Mouse (Mus musculus) splenic B cell, adult 2 months (primary cell): ENCODE measurements around the gene Ahcy.
"Not testable (repeated sequence)": the region's sequence is repeated elsewhere in the genome, so short reads cannot be mapped to it uniquely, and the experiment has no call there.

Experiments used
- DNase-seq: peaks from one replicate; pipeline ENCODE4 v3.0.0-alpha.2; 2011; ENCODE audit warnings: low read depth, low spot score
- H3K27me3 ChIP-seq: 2 replicates; pipeline ENCODE4 v1.6.1; 2012; ENCODE audit warnings: mild to moderate bottlenecking, low read length, moderate library complexity, mixed read lengths; ENCODE audit not compliant: control insufficient read depth, poor library complexity, insufficient read depth, severe bottlenecking
- H3K36me3 ChIP-seq: 2 replicates; pipeline ENCODE4 v1.6.1; 2012; ENCODE audit warnings: mild to moderate bottlenecking, low read length, moderate library complexity, mixed read lengths; ENCODE audit not compliant: control insufficient read depth, poor library complexity, insufficient read depth, severe bottlenecking

Ahcy gene

GRCm38 (mm10) chr2:155051622-155052351 lies 22.5 kb downstream of the Ahcy start:
- H3K36me3 ChIP-seq: no peaks in the 10 kb centered on the region
- no peaks in the 10 kb centered on the region for H3K27me3 ChIP-seq
- DNase-seq: no peak

- Histone ChIP-seq H3K27me3 (no peaks in the 10 kb centered on the region), H3K36me3 (no peaks in the 10 kb centered on the region)
- DNase-seq: peak; percentile 98
Observed at GRCm38 (mm10) chr2:155050504-155051236, 23.6 kb downstream of the Ahcy start.

GRCm38 (mm10) chr2:155050108-155050503 lies 24.2 kb downstream of the Ahcy start:
- DNase-seq: no peak
- Histone ChIP-seq H3K27me3 (no peaks in the 10 kb centered on the region), H3K36me3 (no peaks in the 10 kb centered on the region)

- Histone ChIP-seq H3K36me3 (no peaks in the 10 kb centered on the region), H3K27me3 (no peaks in the 10 kb centered on the region)
- no peak for DNase-seq
Observed at GRCm38 (mm10) chr2:155047452-155048178, 26.7 kb downstream of the Ahcy start.

DNA sequence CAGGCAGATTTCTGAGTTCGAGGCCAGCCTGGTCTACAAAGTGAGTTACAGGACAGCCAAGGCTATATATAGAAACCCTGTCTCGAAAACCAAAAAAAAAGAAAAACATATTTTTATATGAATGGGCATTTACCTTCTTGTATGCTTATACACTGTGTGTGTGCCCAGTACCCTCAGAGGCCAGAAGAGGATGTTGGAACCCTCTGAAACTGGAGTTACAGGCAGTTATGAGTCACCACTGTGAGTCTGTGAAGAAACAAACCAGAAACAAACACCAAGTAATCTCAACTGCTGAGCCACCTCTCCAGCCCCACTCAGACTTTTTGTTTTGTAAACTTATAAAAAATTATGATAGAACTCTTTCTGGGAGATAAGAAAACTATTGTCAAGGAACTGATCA lies 27.5 kb downstream of the Ahcy start:
- DNase-seq: no peak
- Histone ChIP-seq H3K36me3 (no peaks in the 10 kb centered on the region), H3K27me3 (no peaks in the 10 kb centered on the region)

DNA sequence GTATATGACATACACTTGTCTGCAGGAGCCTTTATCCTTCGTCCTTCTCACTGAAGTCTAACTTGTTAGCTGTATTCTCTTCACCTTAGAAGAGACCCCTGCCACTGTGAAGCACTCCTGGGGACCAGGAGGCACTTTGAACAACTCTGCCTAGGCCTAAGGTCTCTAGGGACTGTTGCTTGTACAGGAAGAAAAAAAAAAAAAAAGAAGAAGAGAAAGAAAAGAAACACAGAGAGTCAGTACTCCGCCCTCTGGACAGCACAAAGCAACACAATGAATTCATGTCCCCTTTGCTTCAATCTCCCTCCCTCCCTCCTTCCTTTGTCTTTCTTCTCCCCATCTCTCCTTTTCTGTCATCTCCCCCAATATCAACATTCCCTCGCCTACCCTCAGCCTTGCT lies 29.2 kb downstream of the Ahcy start:
- no peaks in the 10 kb centered on the region for H3K36me3 ChIP-seq
- DNase-seq: no peak
- no peaks in the 10 kb centered on the region for H3K27me3 ChIP-seq

GRCm38 (mm10) chr2:155044542-155044941 lies 29.8 kb downstream of the Ahcy start:
- DNase-seq: no peak

DNA sequence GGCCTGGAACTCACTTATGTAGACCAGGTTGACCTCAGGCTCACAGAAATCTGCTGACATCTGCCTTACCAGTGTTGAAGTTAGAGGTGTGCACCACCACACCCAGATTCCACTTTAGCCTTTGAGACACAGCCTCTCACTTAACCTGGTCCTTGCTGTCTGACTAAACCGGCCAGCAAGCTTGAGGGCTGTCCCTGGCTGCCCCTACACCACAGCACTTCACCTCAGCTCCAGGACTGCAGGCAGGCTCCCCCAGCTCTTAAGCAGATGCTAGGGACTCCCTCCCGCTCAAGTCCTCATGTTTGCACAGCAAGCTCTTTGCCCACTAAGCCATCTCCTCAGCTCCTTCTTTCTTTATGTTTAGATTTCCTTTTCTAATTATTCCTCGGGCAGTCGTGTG lies 34.3 kb downstream of the Ahcy start:
- Histone ChIP-seq H3K27me3 (no peaks in the 10 kb centered on the region), H3K36me3 (no peaks in the 10 kb centered on the region)
- no peak for DNase-seq

More at GRCm38 (mm10) chr2:155044542-155044941, 29.8 kb downstream of the Ahcy start:
- no peaks in the 10 kb centered on the region for H3K27me3 ChIP-seq
- no peaks in the 10 kb centered on the region for H3K36me3 ChIP-seq

GRCm38 (mm10) chr2:155032938-155033710 lies 41.2 kb downstream of the Ahcy start:
- no peaks in the 10 kb centered on the region for H3K27me3 ChIP-seq
- no peak for DNase-seq
- H3K36me3 ChIP-seq: no peaks in the 10 kb centered on the region

- no peaks in the 10 kb centered on the region for H3K27me3 ChIP-seq
- DNase-seq: no peak
- no peaks in the 10 kb centered on the region for H3K36me3 ChIP-seq
Observed at GRCm38 (mm10) chr2:155030831-155031230, 43.5 kb downstream of the Ahcy start.

GRCm38 (mm10) chr2:155020247-155020826 lies 54.0 kb downstream of the Ahcy start:
- H3K36me3 ChIP-seq, H3K27me3 ChIP-seq, DNase-seq: not testable (repeated sequence)

- H3K36me3 ChIP-seq: no peaks in the 10 kb centered on the region
- peak; percentile 84 for DNase-seq
- H3K27me3 ChIP-seq: no peaks in the 10 kb centered on the region
Observed at GRCm38 (mm10) chr2:155019673-155020072, 54.6 kb downstream of the Ahcy start.

DNA sequence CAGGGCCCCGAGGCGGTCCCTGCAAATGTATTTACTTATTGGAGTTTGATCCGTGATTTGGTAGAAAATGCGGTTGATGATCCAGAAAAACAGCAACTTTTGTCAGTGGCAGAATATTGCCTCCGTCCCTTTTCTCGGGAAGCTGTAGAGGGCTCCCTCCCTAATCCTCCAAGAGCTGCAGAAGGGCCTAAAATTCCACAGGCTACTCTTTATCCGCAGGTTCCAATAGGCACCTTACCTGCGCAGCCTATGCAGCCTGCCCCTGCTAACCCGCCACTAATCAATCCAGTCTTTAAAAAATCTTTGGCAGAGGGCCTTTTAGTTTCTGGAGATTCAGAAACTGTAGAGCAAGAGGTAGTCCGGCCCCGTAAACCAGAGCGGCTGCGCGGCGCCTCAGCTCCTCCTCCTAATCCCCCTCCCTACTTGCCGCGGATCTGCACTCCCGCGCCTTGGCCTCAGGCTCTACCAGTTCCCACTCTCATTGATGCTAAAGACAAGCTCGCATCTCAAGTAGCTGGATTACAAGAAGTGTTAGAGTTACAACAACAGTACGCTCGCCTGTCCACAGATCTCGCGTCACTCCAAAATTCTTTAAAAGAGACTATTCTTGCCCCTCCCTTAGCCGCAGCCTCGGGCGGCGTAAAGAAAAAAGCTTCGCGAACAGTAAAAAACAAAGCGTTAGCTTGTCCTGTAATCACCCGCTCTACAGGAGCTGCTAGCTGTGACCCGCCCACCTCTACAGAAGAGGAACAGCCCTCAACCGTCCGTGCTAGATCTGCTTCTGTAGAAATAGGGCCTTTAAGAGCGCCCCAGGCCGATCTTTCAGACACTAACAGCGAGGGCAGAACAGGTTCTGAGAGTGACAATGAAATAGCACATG lies 55.3 kb downstream of the Ahcy start:
- Histone ChIP-seq H3K27me3 (no peaks in the 10 kb centered on the region), H3K36me3 (no peaks in the 10 kb centered on the region)
- peak; percentile 79 for DNase-seq
